Mouse (Mus musculus) CD4-positive helper T cell, adult 2 months (primary cell): Measurements from ENCODE around the gene Rae1.

Experiments used
- DNase-seq: peaks from one replicate; pipeline ENCODE4 v3.0.0-alpha.2; 2012; ENCODE audit warnings: low read depth, missing footprints, low spot score

Gene Rae1

GRCm38 (mm10) chr2:173026688-173027131, 26.8 kb downstream of the Rae1 start:
- DNase-seq, result peak; percentile 86

- peak; percentile 36 for DNase-seq
These were observed 27.4 kb downstream of the Rae1 start for GRCm38 (mm10) chr2:173027169-173027823.

GRCm38 (mm10) chr2:173027824-173028495, 28.0 kb downstream of the Rae1 start:
- peak; percentile 18 for DNase-seq

GRCm38 (mm10) chr2:173028508-173029031, 28.7 kb downstream of the Rae1 start:
- DNase-seq, result no peak

- peak; percentile 55 for DNase-seq
These were observed 30.8 kb downstream of the Rae1 start for GRCm38 (mm10) chr2:173030591-173031338.

- no peak for DNase-seq
These were observed 33.6 kb downstream of the Rae1 start for GRCm38 (mm10) chr2:173033531-173033930.

- no peak for DNase-seq
These were observed 35.1 kb downstream of the Rae1 start for GRCm38 (mm10) chr2:173034998-173035397.

- DNase-seq, result no peak
These were observed 35.7 kb downstream of the Rae1 start for GRCm38 (mm10) chr2:173035653-173036052.

- no peak for DNase-seq
These were observed 36.1 kb downstream of the Rae1 start for GRCm38 (mm10) chr2:173036055-173036454.

GRCm38 (mm10) chr2:173036611-173037010, 36.7 kb downstream of the Rae1 start:
- no peak for DNase-seq

GRCm38 (mm10) chr2:173037347-173037746, 37.4 kb downstream of the Rae1 start:
- DNase-seq, result no peak

- peak; percentile 59 for DNase-seq
These were observed 38.1 kb downstream of the Rae1 start for GRCm38 (mm10) chr2:173037827-173038607.

GRCm38 (mm10) chr2:173039041-173039440, 39.1 kb downstream of the Rae1 start:
- no peak for DNase-seq

- DNase-seq, result no peak
These were observed 40.9 kb downstream of the Rae1 start for GRCm38 (mm10) chr2:173040803-173041202.

GRCm38 (mm10) chr2:173041242-173041641, 41.3 kb downstream of the Rae1 start:
- no peak for DNase-seq

- no peak for DNase-seq
These were observed 42.0 kb downstream of the Rae1 start for GRCm38 (mm10) chr2:173041893-173042292.

GRCm38 (mm10) chr2:173042504-173043162, 42.7 kb downstream of the Rae1 start:
- DNase-seq, result no peak

GRCm38 (mm10) chr2:173044198-173044970, 44.5 kb downstream of the Rae1 start:
- peak; percentile 27 for DNase-seq

GRCm38 (mm10) chr2:173046582-173047297, 46.8 kb downstream of the Rae1 start:
- DNase-seq, result peak; percentile 84
